Mouse (Mus musculus) heart, adult 2 months (tissue): Measurements from ENCODE around the gene Tigar.

Source experiments
- CTCF ChIP-seq: fragments of 200-600 bp; IDR thresholded peaks from 2 replicates; pipeline ENCODE4 v1.8.1; 2022; ENCODE audit warnings: antibody characterized with exemption, mild to moderate bottlenecking, moderate library complexity
- EP300 ChIP-seq: fragments of 200-500 bp; IDR thresholded peaks from 2 replicates; pipeline ENCODE4 v1.6.1; 2011; ENCODE audit warnings: low read depth, low read length, control low read depth; ENCODE audit not compliant: insufficient read depth
- POLR2A ChIP-seq: fragments of 200-500 bp; IDR thresholded peaks from 2 replicates; pipeline ENCODE4 v1.6.1; 2011; ENCODE audit warnings: mild to moderate bottlenecking, low read depth, low read length, control low read depth; ENCODE audit not compliant: insufficient read depth

DNA sequence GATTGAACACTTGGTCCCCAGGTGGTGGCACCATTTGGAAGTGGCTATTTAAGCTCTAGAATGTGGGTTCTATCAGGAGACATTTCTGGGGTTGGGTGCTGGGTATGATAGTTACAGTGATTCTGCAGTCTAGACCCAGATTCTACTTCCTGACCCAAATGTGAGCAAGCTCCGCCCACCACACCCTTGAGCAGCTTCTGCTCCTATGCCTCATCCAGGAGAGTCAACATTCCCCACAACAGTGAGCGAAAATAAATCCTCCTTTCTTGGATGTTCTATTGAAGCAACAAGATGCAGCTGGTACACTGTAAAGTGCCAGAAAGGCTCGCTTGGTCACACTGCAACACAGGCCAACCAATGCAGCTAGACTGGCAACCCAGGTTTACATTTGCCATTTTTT lies 45.4 kb downstream of the Tigar start:
- no peak for TF ChIP-seq EP300
- TF ChIP-seq CTCF = no peak
- TF ChIP-seq POLR2A = no peak
